Mouse (Mus musculus): ENCODE results near the gene Dhx33.

DNA sequence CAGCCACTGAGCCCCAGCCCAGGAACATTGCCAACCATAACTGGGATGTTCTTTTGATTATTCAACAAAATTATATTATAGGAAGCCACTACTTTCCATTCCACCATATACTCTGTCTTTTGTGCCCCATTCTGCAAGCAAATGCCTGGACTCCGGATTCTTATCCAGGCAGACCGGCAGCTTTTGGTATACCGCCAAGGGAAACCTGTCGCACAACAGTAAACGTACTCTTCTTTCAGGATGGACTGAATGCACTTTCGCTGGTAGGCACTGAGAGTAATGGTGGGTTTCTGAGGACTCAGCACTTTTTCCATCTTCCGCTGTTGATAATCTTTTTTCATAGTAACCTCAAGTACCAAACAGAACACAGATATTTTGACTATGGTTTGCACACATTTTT lies 60.6 kb downstream of the Dhx33 start:
- TF ChIP-seq EP300 (IDR thresholded peaks at IDR 0.05; ENCODE audit: low read depth) (no peak), CTCF (IDR thresholded peaks at IDR 0.05; ENCODE audit: low read depth) (no peak)
